ENCODE assay signal across 7 mouse cellular contexts in the genomic region with DNA sequence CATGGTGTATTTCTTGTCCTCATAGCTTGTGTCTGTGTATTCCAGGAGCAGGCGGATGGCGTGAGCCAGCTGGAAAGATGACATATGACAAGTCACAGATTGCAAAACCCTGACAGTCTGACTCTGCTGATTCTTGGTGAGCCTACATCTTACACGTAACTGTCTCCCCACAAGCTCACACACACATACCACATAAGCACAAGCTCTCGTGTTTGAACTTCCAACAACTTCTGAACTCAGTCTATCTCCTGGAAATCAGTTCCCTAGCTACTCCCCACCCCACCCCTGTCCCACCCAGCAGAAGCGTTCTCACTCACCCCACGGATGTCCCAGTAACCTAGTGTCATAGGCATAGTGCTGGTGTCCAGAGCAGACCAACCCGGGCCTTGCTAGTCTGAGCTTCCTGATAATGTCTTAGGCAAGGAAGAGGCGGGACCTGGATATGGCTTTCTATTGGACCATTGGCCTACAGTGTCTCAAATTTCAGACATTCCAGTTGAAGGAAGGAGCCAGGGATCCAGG. TPM values are rescaled to one million over a fixed set of nuclear protein-coding genes. Genes with fewer than 3 reads are reported as not detected.
DNase-seq lines count a peak whose midpoint lies in the region; ATAC-seq and TF ChIP-seq lines count a peak whose summit lies in the region.

A gene (minus strand): TSS at position 413 of the 522 bp plus-strand sequence.

- peak in 1 of 2 experiments; percentile 35 for DNase-seq in adrenal gland, adult 18-20 months (ENCODE audit: low spot score in 2 of 2)
- peak; percentile 57 for DNase-seq in gastrocnemius, postnatal 25 days
- DNase-seq in kidney, adult 2 months = peak; percentile 86
- no peak for DNase-seq in left cerebral cortex, adult 11 months (ENCODE audit: low spot score)
- no peak for DNase-seq in cerebellum, adult 11 months

- H3K4me2 ChIP-seq in lung, embryonic 16.5 days (ENCODE audit: low read depth, low read length) = peak within 1 kb of the TSS; percentile 48

- H3K9me3 ChIP-seq in ES-Bruce4 (replicated peaks; ENCODE audit: control insufficient read depth, insufficient read depth, low read length, poor library complexity, severe bottlenecking) = no peaks in the 10 kb centered on the region
- H3K9me3 ChIP-seq in lung, embryonic 16.5 days (ENCODE audit: control insufficient read depth, low read length) = no peaks in the 10 kb centered on the region

- TF ChIP-seq EP300 in ES-Bruce4 (IDR thresholded peaks at IDR 0.05; ENCODE audit: insufficient read depth, low read depth, low read length) = no peak

- peak; percentile 24 for TF ChIP-seq POLR2A in ES-Bruce4 (IDR thresholded peaks at IDR 0.05; ENCODE audit: insufficient read depth, low read length)
- no peak for TF ChIP-seq POLR2A in kidney, adult 2 months (IDR thresholded peaks at IDR 0.05; ENCODE audit: low read depth, low read length)

- 39% methylated on average over 8 of the region's 8 CpGs for WGBS in kidney, adult 2 months
- 24% methylated on average over 8 of the region's 8 CpGs for WGBS in lung, embryonic 16.5 days

- H3K27me3 ChIP-seq in ES-Bruce4 (ENCODE audit: control insufficient read depth, insufficient read depth, low read length, poor library complexity, severe bottlenecking) = no peaks in the 10 kb centered on the region
- no peaks in the 10 kb centered on the region for H3K27me3 ChIP-seq in kidney, adult 2 months (replicated peaks; ENCODE audit: control insufficient read depth, insufficient read depth, low read length)
- no peaks in the 10 kb centered on the region for H3K27me3 ChIP-seq in lung, embryonic 16.5 days (ENCODE audit: control insufficient read depth, insufficient read depth, low read depth, low read length)

- peak within 1 kb of the TSS; percentile 46; the same call in 1 of the 2 replicates for H3K9ac ChIP-seq in ES-Bruce4 (ENCODE audit: low read depth, poor library complexity, severe bottlenecking)
- H3K9ac ChIP-seq in lung, embryonic 16.5 days (ENCODE audit: low read length) = peak within 1 kb of the TSS; percentile 55

- peak; percentile 97 for ATAC-seq in lung, embryonic 16.5 days (ENCODE audit: low read depth)

- H3K27ac ChIP-seq in ES-Bruce4 (ENCODE audit: insufficient read depth, low read length) = no peak within 1 kb of the TSS
- H3K27ac ChIP-seq in kidney, adult 2 months (ENCODE audit: insufficient read depth, low read depth, low read length) = peak within 1 kb of the TSS; percentile 13
- peak within 1 kb of the TSS; percentile 84 for H3K27ac ChIP-seq in lung, embryonic 16.5 days (ENCODE audit: low read length)

- TF ChIP-seq CTCF in ES-Bruce4 (IDR thresholded peaks at IDR 0.05; ENCODE audit: low read depth, low read length) = no peak
- TF ChIP-seq CTCF in kidney, adult 2 months (conservative IDR thresholded peaks at IDR 0.05; ENCODE audit: insufficient read depth, insufficient read length, low read depth, low read length) = no peak

- no peaks in the 10 kb centered on the region for H3K36me3 ChIP-seq in ES-Bruce4 (ENCODE audit: control insufficient read depth, insufficient read depth, low read length, poor library complexity, severe bottlenecking)
- H3K36me3 ChIP-seq in kidney, adult 2 months (ENCODE audit: control insufficient read depth, insufficient read depth, low read length) = no peaks in the 10 kb centered on the region
- no peaks in the 10 kb centered on the region for H3K36me3 ChIP-seq in lung, embryonic 16.5 days (ENCODE audit: control insufficient read depth, insufficient read depth, low read length)

- H3K4me1 ChIP-seq in ES-Bruce4 (ENCODE audit: control insufficient read depth, insufficient read depth, low read length) = no peaks in the 10 kb centered on the region
- H3K4me1 ChIP-seq in kidney, adult 2 months (ENCODE audit: control insufficient read depth, insufficient read depth, low read length) = no peaks in the 10 kb centered on the region; the same call in 1 of the 2 replicates
- H3K4me1 ChIP-seq in lung, embryonic 16.5 days (replicated peaks; ENCODE audit: control insufficient read depth, insufficient read depth, low read length) = peaks cover 11% of the 10 kb centered on the region

- peak within 1 kb of the TSS; percentile 49 for H3K4me3 ChIP-seq in ES-Bruce4 (ENCODE audit: low read depth, low read length)
- peak within 1 kb of the TSS; percentile 41 for H3K4me3 ChIP-seq in kidney, adult 2 months (ENCODE audit: insufficient read depth, low read depth, low read length)
- peak within 1 kb of the TSS; percentile 39 for H3K4me3 ChIP-seq in lung, embryonic 16.5 days (ENCODE audit: low read length)

RNA-seq across cellular contexts. Expression of the gene that starts here (rescaled TPM):
- 74.8 and 77.0 TPM in 2 replicates for polyA plus RNA-seq in ES-Bruce4 (2011; ENCODE audit: insufficient read depth, insufficient read length, low read depth, missing spikeins)
- 100 to 1,000 TPM; 211 to 280 TPM for total RNA-seq in adrenal gland, adult 18-20 months (2021)
- 100 to 1,000 TPM in 1 of 2 experiments, 10 to 100 TPM in 1; 77.6 to 100 TPM for total RNA-seq in gastrocnemius, postnatal 25 days (2021)
- 190 and 212 TPM in 2 replicates for polyA plus RNA-seq in kidney, adult 2 months (2012; rRNA removed)
- polyA plus RNA-seq in lung, embryonic 16.5 days (2015; fragmentation: Nextera tagmentation; extraction: Ambion mirVana) = 166 and 173 TPM in 2 replicates

Comparison
In these comparisons a context has a peak if more than half of its experiments do, and no peak if none do; other contexts are left out.
1. DNase-seq: peak in gastrocnemius, postnatal 25 days (single experiment) and kidney, adult 2 months (single experiment); none in left cerebral cortex, adult 11 months (single experiment) and cerebellum, adult 11 months (single experiment).
2. Peak in every context shown above with its lines, with median percentiles within 50 percentile points of each other: H3K4me3 ChIP-seq.